In genomic region chr7:67468802-67469408, GRCm38 (mm10) we compare ENCODE assay signal across 14 mouse cellular contexts.
DNase-seq lines count a peak whose midpoint lies in the region; ATAC-seq and TF ChIP-seq lines count a peak whose summit lies in the region.
"Had no signal": no experiment of that assay in that cellular context is flagged by ENCODE, and none has a peak within 500 bp of the region (broad histone marks: within the 10 kb centered on the region; RNA-seq: fewer than 3 reads in every experiment).

No protein-coding gene starts in this region.

- no peaks in the 10 kb centered on the region for H3K9me3 ChIP-seq in midbrain, embryonic 13.5 days
- H3K9me3 ChIP-seq in midbrain, postnatal 0 days (ENCODE audit: low read length) = no peaks in the 10 kb centered on the region
- H3K9me3 ChIP-seq in forebrain, embryonic 14.5 days (replicated peaks; ENCODE audit: control insufficient read depth, low read length) = no peaks in the 10 kb centered on the region
- H3K9me3 ChIP-seq in hindbrain, embryonic 15.5 days = no peaks in the 10 kb centered on the region
- H3K9me3 ChIP-seq: embryonic facial prominence, embryonic 13.5 days; heart, embryonic 12.5 days had no signal

- no peak for DNase-seq in midbrain, postnatal 0 days (ENCODE audit: low spot score)
- DNase-seq in forebrain, embryonic 14.5 days (ENCODE audit: low spot score) = peak; percentile 89
- no peak for DNase-seq in cerebellum, postnatal 14 days
- no peak for DNase-seq in lung, postnatal 36 days
- no peak for DNase-seq in left cerebral cortex, postnatal 14 days (ENCODE audit: low spot score in 2 of 2)
- DNase-seq: adrenal gland, postnatal 14 days; kidney, adult 18-20 months; kidney, postnatal 4 days; liver; liver, postnatal 0 days had no signal

- WGBS in midbrain, embryonic 13.5 days = 25% methylated on average over 7 of the region's 7 CpGs
- whole genome bisulfite sequencing in midbrain, postnatal 0 days = 32% methylated on average over 7 of the region's 7 CpGs
- 4% methylated on average over 7 of the region's 7 CpGs for WGBS in forebrain, embryonic 14.5 days
- 29% methylated on average over 7 of the region's 7 CpGs for WGBS in hindbrain, embryonic 15.5 days

- H3K4me3 ChIP-seq in midbrain, embryonic 13.5 days (replicated peaks) = no peak overlapping the region
- H3K4me3 ChIP-seq in midbrain, postnatal 0 days (ENCODE audit: low read depth, low read length) = no peak overlapping the region
- H3K4me3 ChIP-seq in forebrain, embryonic 14.5 days (ENCODE audit: low read depth, low read length) = no peak overlapping the region
- H3K4me3 ChIP-seq in hindbrain, embryonic 15.5 days = no peak overlapping the region
- H3K4me3 ChIP-seq: embryonic facial prominence, embryonic 13.5 days; heart, embryonic 12.5 days had no signal

- no peak overlapping the region for H3K9ac ChIP-seq in midbrain, embryonic 13.5 days (replicated peaks)
- no peak overlapping the region for H3K9ac ChIP-seq in midbrain, postnatal 0 days (replicated peaks; ENCODE audit: low read length, poor library complexity, severe bottlenecking)
- no peak overlapping the region for H3K9ac ChIP-seq in forebrain, embryonic 14.5 days (ENCODE audit: low read length)
- no peak overlapping the region for H3K9ac ChIP-seq in hindbrain, embryonic 15.5 days
- H3K9ac ChIP-seq: embryonic facial prominence, embryonic 13.5 days; heart, embryonic 12.5 days; liver, postnatal 0 days had no signal

- H3K27ac ChIP-seq in midbrain, embryonic 13.5 days = peak overlapping the region; percentile 59
- no peak overlapping the region for H3K27ac ChIP-seq in midbrain, postnatal 0 days (ENCODE audit: low read depth, low read length)
- peak overlapping the region; percentile 69 for H3K27ac ChIP-seq in forebrain, embryonic 14.5 days (ENCODE audit: low read depth, low read length)
- peak overlapping the region; percentile 49 for H3K27ac ChIP-seq in hindbrain, embryonic 15.5 days (replicated peaks)
- H3K27ac ChIP-seq: embryonic facial prominence, embryonic 13.5 days had no signal

- peak; percentile 77 for ATAC-seq in midbrain, embryonic 13.5 days
- ATAC-seq in midbrain, postnatal 0 days (ENCODE audit: low FRiP score) = no peak
- peak; percentile 94 for ATAC-seq in forebrain, embryonic 14.5 days
- ATAC-seq in hindbrain, embryonic 15.5 days (ENCODE audit: low FRiP score, low read depth) = peak; percentile 49; the same call in 1 of the 2 replicates
- ATAC-seq: liver, postnatal 0 days had no signal

- H3K4me1 ChIP-seq in midbrain, embryonic 13.5 days (replicated peaks) = peaks cover 13% of the 10 kb centered on the region
- H3K4me1 ChIP-seq in midbrain, postnatal 0 days (ENCODE audit: insufficient read depth, low read length) = no peaks in the 10 kb centered on the region
- peaks cover 17% of the 10 kb centered on the region for H3K4me1 ChIP-seq in forebrain, embryonic 14.5 days (ENCODE audit: control insufficient read depth, insufficient read depth, low read length)
- H3K4me1 ChIP-seq in hindbrain, embryonic 15.5 days (replicated peaks) = peaks cover 18% of the 10 kb centered on the region

- intact Hi-C loops in left cerebral cortex, postnatal 14 days (cut with DNase I) = no loop called here

- no peak overlapping the region for H3K4me2 ChIP-seq in midbrain, embryonic 13.5 days (replicated peaks)
- H3K4me2 ChIP-seq in midbrain, postnatal 0 days (ENCODE audit: low read depth, low read length, poor library complexity, severe bottlenecking) = no peak overlapping the region
- no peak overlapping the region for H3K4me2 ChIP-seq in forebrain, embryonic 14.5 days (ENCODE audit: low read length)
- H3K4me2 ChIP-seq in hindbrain, embryonic 15.5 days = no peak overlapping the region
- H3K4me2 ChIP-seq: embryonic facial prominence, embryonic 13.5 days; heart, embryonic 12.5 days had no signal

- H3K27me3 ChIP-seq in midbrain, embryonic 13.5 days = peaks cover 10% of the 10 kb centered on the region; the same call in 1 of the 2 replicates
- no peaks in the 10 kb centered on the region for H3K27me3 ChIP-seq in midbrain, postnatal 0 days (ENCODE audit: insufficient read depth, low read length)
- no peaks in the 10 kb centered on the region for H3K27me3 ChIP-seq in forebrain, embryonic 14.5 days (replicated peaks; ENCODE audit: control insufficient read depth, insufficient read depth, low read length)
- no peaks in the 10 kb centered on the region for H3K27me3 ChIP-seq in hindbrain, embryonic 15.5 days
- H3K27me3 ChIP-seq: embryonic facial prominence, embryonic 13.5 days; heart, embryonic 12.5 days had no signal

- no peaks in the 10 kb centered on the region for H3K36me3 ChIP-seq in midbrain, embryonic 13.5 days
- H3K36me3 ChIP-seq in midbrain, postnatal 0 days (ENCODE audit: insufficient read depth, low read length) = no peaks in the 10 kb centered on the region
- no peaks in the 10 kb centered on the region for H3K36me3 ChIP-seq in forebrain, embryonic 14.5 days (ENCODE audit: control insufficient read depth, insufficient read depth, low read length)
- no peaks in the 10 kb centered on the region for H3K36me3 ChIP-seq in hindbrain, embryonic 15.5 days
- H3K36me3 ChIP-seq: embryonic facial prominence, embryonic 13.5 days; heart, embryonic 12.5 days had no signal

- TF ChIP-seq CTCF in midbrain, postnatal 0 days (IDR thresholded peaks at IDR 0.05) = no peak
